Comparison of ENCODE assay signal across 8 mouse cellular contexts in the genomic region with DNA sequence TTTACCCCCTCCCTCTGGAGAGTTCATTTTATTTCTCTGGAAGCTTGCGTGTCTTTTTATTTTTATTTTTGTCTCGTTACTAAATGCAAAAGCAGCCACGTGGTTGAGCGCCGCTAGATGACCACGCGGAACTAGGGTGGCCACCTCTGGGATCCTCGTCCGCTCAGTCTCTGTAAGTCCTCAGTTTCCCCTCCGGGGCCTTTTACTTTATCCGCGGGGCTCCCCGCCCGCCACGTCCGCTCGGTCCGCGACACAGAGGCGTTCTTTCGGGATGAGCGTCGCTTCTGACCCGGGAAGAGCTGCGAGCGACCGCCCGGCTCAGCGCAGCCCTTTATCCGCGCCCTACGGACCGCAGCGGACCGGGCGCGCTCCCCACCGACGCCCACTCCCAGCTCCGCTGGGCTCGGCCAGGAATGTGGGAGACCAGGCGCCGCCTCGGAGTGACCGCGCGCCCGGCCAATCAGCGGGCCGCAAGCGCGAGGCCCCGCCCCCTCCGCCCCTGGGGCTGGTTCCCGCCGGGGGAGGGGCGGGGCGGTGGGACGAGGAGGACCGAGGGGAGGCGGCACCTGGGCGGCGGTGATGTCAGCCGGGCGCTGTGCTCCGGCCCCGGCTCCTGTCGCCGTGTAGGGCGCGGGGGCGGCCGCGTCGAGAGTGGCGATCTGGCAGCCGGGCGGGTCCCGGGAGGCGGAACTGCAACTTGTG. TPM values are rescaled to one million over a fixed set of nuclear protein-coding genes. Genes with fewer than 3 reads are reported as not detected.
DNase-seq lines count a peak whose midpoint lies in the region; ATAC-seq lines count a peak whose summit lies in the region.

A gene (plus strand): TSS at position 530 of the 702 bp plus-strand sequence.

- H3K36me3 ChIP-seq in hindbrain, embryonic 14.5 days (replicated peaks; ENCODE audit: control insufficient read depth, insufficient read depth) = no peaks in the 10 kb centered on the region

- H3K27ac ChIP-seq in hindbrain, embryonic 14.5 days = no peak within 1 kb of the TSS

- under 1% methylated on average over 66 of the region's 80 CpGs for WGBS in hindbrain, embryonic 14.5 days

- peak within 1 kb of the TSS; percentile 94 for H3K4me2 ChIP-seq in hindbrain, embryonic 14.5 days (replicated peaks)

- peak; percentile 86 for DNase-seq in WW6 (ENCODE audit: low read depth, low spot score)
- peak; percentile 88 to 93 for DNase-seq in cerebellum, postnatal 36 days
- DNase-seq in frontal cortex, postnatal 36 days (ENCODE audit: low spot score in 2 of 2) = peak; percentile 91 to 94
- peak; percentile 89 for DNase-seq in hindbrain, embryonic 14.5 days (ENCODE audit: low spot score)
- peak; percentile 94 for DNase-seq in layer of hippocampus, postnatal 36 days
- DNase-seq in lung, postnatal 25 days (ENCODE audit: low spot score) = peak; percentile 95
- DNase-seq in retina, adult 2 months (ENCODE audit: low read depth, low spot score) = peak; percentile 67
- peak; percentile 94 for DNase-seq in thymus, postnatal 36 days

- peaks cover 10% of the 10 kb centered on the region; the same call in 1 of the 2 replicates for H3K27me3 ChIP-seq in hindbrain, embryonic 14.5 days (ENCODE audit: control insufficient read depth, insufficient read depth, low read length)

- H3K9me3 ChIP-seq in hindbrain, embryonic 14.5 days (ENCODE audit: control insufficient read depth, low read length) = no peaks in the 10 kb centered on the region

- peaks cover 3% of the 10 kb centered on the region for H3K4me1 ChIP-seq in hindbrain, embryonic 14.5 days (replicated peaks; ENCODE audit: control insufficient read depth, insufficient read depth, low read length)

- peak within 1 kb of the TSS; percentile 74 for H3K4me3 ChIP-seq in hindbrain, embryonic 14.5 days (replicated peaks; ENCODE audit: low read length)

- peak; percentile 96 for ATAC-seq in hindbrain, embryonic 14.5 days (ENCODE audit: low FRiP score)

- peak within 1 kb of the TSS; percentile 74 for H3K9ac ChIP-seq in hindbrain, embryonic 14.5 days

RNA-seq across cellular contexts. Expression of the gene that starts here (rescaled TPM):
- 16.0 and 17.3 TPM in 2 replicates for polyA plus RNA-seq in hindbrain, embryonic 14.5 days (2014; fragmentation: Nextera tagmentation; extraction: Ambion mirVana)
- total RNA-seq in layer of hippocampus, postnatal 36 days (2021) = 10 to 100 TPM; 41.2 to 44.2 TPM
